Mouse (Mus musculus): ENCODE results near the gene Zranb2.

DNA sequence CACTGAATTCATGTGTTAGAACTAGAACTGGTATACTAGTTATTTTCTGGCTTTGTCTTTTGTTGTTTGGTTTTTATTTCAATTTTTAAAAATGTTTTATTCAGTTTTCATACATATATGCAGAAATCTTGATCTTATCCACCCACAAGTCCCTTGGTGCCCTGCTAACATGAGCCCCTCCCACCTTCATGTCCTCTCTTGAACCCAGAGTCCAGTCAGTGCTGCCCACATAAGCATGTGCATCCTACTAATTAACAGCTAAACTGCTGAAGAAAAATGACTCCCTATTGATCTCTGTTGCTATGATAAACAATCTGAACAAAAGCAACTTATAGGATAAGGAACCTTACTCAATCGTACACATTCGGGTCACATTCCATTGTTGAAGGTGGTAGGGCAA, 15.4 kb downstream of the Zranb2 start:
- TF ChIP-seq POLR2A (IDR thresholded peaks at IDR 0.05; ENCODE audit: borderline replicate concordance, control insufficient read depth, low read depth, low read length) (no peak), CTCF (IDR thresholded peaks at IDR 0.05; ENCODE audit: control insufficient read depth, insufficient read depth, low read length) (no peak)

All from bone marrow, adult 2 months (tissue).